Mouse (Mus musculus) kidney, adult 2 months (tissue): ENCODE data around the gene Rtbdn.

ENCODE experiments used
- CTCF ChIP-seq: fragments of 200-500 bp; conservative IDR thresholded peaks from 2 replicates; pipeline ENCODE4 v1.5.1; 2011; ENCODE audit warnings: low read depth, mild to moderate bottlenecking, control low read depth, low read length, moderate library complexity, mixed read lengths; ENCODE audit not compliant: insufficient read depth, insufficient read length
- POLR2A ChIP-seq: fragments of 200-500 bp; IDR thresholded peaks from one replicate; pipeline ENCODE4 v1.6.1; 2011; ENCODE audit warnings: low read depth, low read length, control low read depth

DNA sequence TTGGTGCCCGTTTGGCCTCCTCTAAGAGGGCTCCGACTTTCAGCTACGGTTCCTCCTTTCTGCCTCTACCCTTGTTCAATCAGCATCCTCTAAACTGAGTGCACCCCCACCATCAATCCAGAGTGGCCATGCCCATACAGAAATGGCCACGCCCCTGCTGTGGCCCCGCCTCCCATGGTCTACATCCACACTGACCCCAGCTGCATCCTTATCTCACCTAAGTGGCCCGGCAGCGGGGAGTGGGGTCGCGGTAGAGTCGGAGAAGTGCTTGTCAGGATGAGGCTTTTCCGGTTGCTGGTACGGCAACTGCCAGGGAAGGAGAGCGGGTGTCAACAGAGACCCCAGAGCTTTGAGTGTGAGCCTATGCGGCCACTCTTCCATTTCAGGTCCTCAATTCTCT is 11.3 kb upstream of the Rtbdn start:
- no peak for TF ChIP-seq POLR2A
- TF ChIP-seq CTCF = no peak
